Mouse (Mus musculus) MEL (cell line): ENCODE data around the gene Arhgef7. TPM values are rescaled to one million over a fixed set of nuclear protein-coding genes. Genes with fewer than 3 reads are reported as not detected.

ENCODE experiments used
- DNase-seq: peaks from one replicate; pipeline ENCODE4 v3.0.0; 2011; ENCODE audit warnings: low read depth, low spot score
- H3K27ac ChIP-seq: 2 replicates; pipeline ENCODE4 v1.5.1; 2012; ENCODE audit warnings: low read depth, mild to moderate bottlenecking, control low read depth, low read length, moderate library complexity; ENCODE audit not compliant: control insufficient read depth
- H3K27me3 ChIP-seq, 2 experiments: fragments of 150-350 bp in 1 of 2; sonication (generic) in 1 of 2; 2 replicates each; pipeline ENCODE4 v1.6.1; 2012; ENCODE audit warnings: low read length in 2 of 2, mild to moderate bottlenecking in 2 of 2, improper control_type of control experiment in 1 of 2, moderate library complexity in 1 of 2; ENCODE audit not compliant: insufficient read depth in 2 of 2, control insufficient read depth in 1 of 2
- H3K36me3 ChIP-seq, 2 experiments: 2 replicates each; pipeline ENCODE4 v1.6.1; 2012 to 2014; ENCODE audit warnings: low read length in 2 of 2, improper control_type of control experiment in 1 of 2, inconsistent platforms in 1 of 2, mild to moderate bottlenecking in 1 of 2; ENCODE audit not compliant: insufficient read depth in 2 of 2, control insufficient read depth in 1 of 2
- H3K4me1 ChIP-seq, 2 experiments: fragments of 150-350 bp in 1 of 2; sonication (generic) in 1 of 2; 2 replicates each; pipeline ENCODE4 v1.6.1; 2012; ENCODE audit warnings: low read length in 2 of 2, improper control_type of control experiment in 1 of 2, mild to moderate bottlenecking in 1 of 2; ENCODE audit not compliant: insufficient read depth in 2 of 2, control insufficient read depth in 1 of 2
- H3K4me3 ChIP-seq, 2 experiments: fragments of 150-350 bp in 1 of 2; sonication (generic) in 1 of 2; 2 replicates each; pipeline ENCODE4 v1.5.1; 2012; ENCODE audit warnings: low read depth in 2 of 2, low read length in 2 of 2, mild to moderate bottlenecking in 2 of 2, moderate library complexity in 2 of 2, control low read depth in 1 of 2, improper control_type of control experiment in 1 of 2; ENCODE audit not compliant: control insufficient read depth in 1 of 2, insufficient read depth in 1 of 2
- H3K79me2 ChIP-seq: 2 replicates; pipeline ENCODE4 v1.6.1; 2012; ENCODE audit warnings: mild to moderate bottlenecking, low read length, moderate library complexity; ENCODE audit not compliant: control insufficient read depth, poor library complexity, insufficient read depth
- H3K9ac ChIP-seq: 2 replicates; pipeline ENCODE4 v1.6.1; 2012; ENCODE audit warnings: low read depth, mild to moderate bottlenecking, control low read depth, low read length, moderate library complexity; ENCODE audit not compliant: control insufficient read depth, poor library complexity, severe bottlenecking
- H3K9me3 ChIP-seq: fragments of 150-350 bp; sonication (generic); replicated peaks from 2 replicates; pipeline ENCODE4 v1.6.1; 2012; ENCODE audit warnings: mild to moderate bottlenecking, low read length, improper control_type of control experiment, moderate library complexity; ENCODE audit not compliant: insufficient read depth
- BHLHE40 ChIP-seq: IDR thresholded peaks from 2 replicates; pipeline ENCODE4 v1.6.1; 2012; ENCODE audit warnings: low read depth, mild to moderate bottlenecking, inconsistent platforms, low read length, improper control_type of control experiment, borderline replicate concordance
- CHD1 ChIP-seq: IDR thresholded peaks from 2 replicates; pipeline ENCODE4 v1.6.1; 2012; ENCODE audit warnings: low read depth, mild to moderate bottlenecking, inconsistent platforms, low read length, improper control_type of control experiment
- CHD2 ChIP-seq: IDR thresholded peaks from 2 replicates; pipeline ENCODE4 v1.6.1; 2011; ENCODE audit warnings: low read length, improper control_type of control experiment
- CTCF ChIP-seq, 3 experiments: IDR thresholded peaks in 2 of 3; conservative IDR thresholded peaks in 1 of 3; 2 replicates each; pipeline ENCODE4 v1.5.1; 2011 to 2012; ENCODE audit warnings: low read length in 3 of 3, low read depth in 2 of 3, mild to moderate bottlenecking in 2 of 3, improper control_type of control experiment in 1 of 3, inconsistent platforms in 1 of 3, mixed read lengths in 1 of 3, moderate library complexity in 1 of 3; ENCODE audit not compliant: control insufficient read depth in 1 of 3, insufficient read depth in 1 of 3, poor library complexity in 1 of 3, severe bottlenecking in 1 of 3
- KAT2A ChIP-seq: conservative IDR thresholded peaks from 2 replicates; pipeline ENCODE4 v1.6.1; 2012; ENCODE audit warnings: low read depth, low read length, improper control_type of control experiment, inconsistent platforms
- MAX ChIP-seq: IDR thresholded peaks from 2 replicates; pipeline ENCODE4 v1.6.1; 2011; ENCODE audit warnings: low read length, improper control_type of control experiment
- MXI1 ChIP-seq: IDR thresholded peaks from 2 replicates; pipeline ENCODE4 v1.6.1; 2011; ENCODE audit warnings: mild to moderate bottlenecking, low read depth, low read length, improper control_type of control experiment
- MYB ChIP-seq: IDR thresholded peaks from 2 replicates; pipeline ENCODE4 v1.6.1; 2011; ENCODE audit warnings: mild to moderate bottlenecking, low read depth, low read length, improper control_type of control experiment
- NELFE ChIP-seq: IDR thresholded peaks from 2 replicates; pipeline ENCODE4 v1.6.1; 2011; ENCODE audit warnings: low read depth, low read length, improper control_type of control experiment
- NRF1 ChIP-seq: IDR thresholded peaks from 2 replicates; pipeline ENCODE4 v1.6.1; 2014; ENCODE audit warnings: low read depth, mild to moderate bottlenecking, inconsistent platforms, low read length, improper control_type of control experiment, moderate library complexity; ENCODE audit not compliant: poor library complexity, insufficient read depth, severe bottlenecking
- POLR2AphosphoS5 ChIP-seq: IDR thresholded peaks from 2 replicates; pipeline ENCODE4 v1.6.1; 2012; ENCODE audit warnings: low read depth, borderline replicate concordance, mild to moderate bottlenecking, inconsistent platforms, low read length, moderate library complexity, mixed read lengths
- RCOR1 ChIP-seq: IDR thresholded peaks from 2 replicates; pipeline ENCODE4 v1.6.1; 2012; ENCODE audit warnings: low read depth, mild to moderate bottlenecking, inconsistent platforms, low read length, improper control_type of control experiment
- SIN3A ChIP-seq: IDR thresholded peaks from 2 replicates; pipeline ENCODE4 v1.6.1; 2012; ENCODE audit warnings: low read length, improper control_type of control experiment, inconsistent platforms
- SMC3 ChIP-seq: IDR thresholded peaks from 2 replicates; pipeline ENCODE4 v1.6.1; 2011; ENCODE audit warnings: low read depth, low read length, improper control_type of control experiment
- TAL1 ChIP-seq: IDR thresholded peaks from 2 replicates; pipeline ENCODE4 v1.6.1; 2012; ENCODE audit warnings: mild to moderate bottlenecking, inconsistent platforms, low read length, moderate library complexity, mixed read lengths
- USF1 ChIP-seq: IDR thresholded peaks from 2 replicates; pipeline ENCODE4 v1.6.1; 2014; ENCODE audit warnings: low read depth, mild to moderate bottlenecking, inconsistent platforms, low read length, improper control_type of control experiment, moderate library complexity
- polyA plus RNA-seq, 2 experiments: library from polyadenylated mRNA; stranded (reverse) in 1 of 2; unstranded in 1 of 2; fragments of >175 nt in 1 of 2; fragments of >200 nt in 1 of 2; gene quantifications; 2 replicates each; pipeline versions ENCODE4 v1.2.1 to v1.2.4; 2012; ENCODE audit warnings: low replicate concordance in 2 of 2, low read depth in 1 of 2; ENCODE audit not compliant: insufficient read length in 2 of 2, insufficient read depth in 1 of 2, missing spikeins in 1 of 2
- total RNA-seq: library from RNA; depleted of rRNA; stranded (reverse); fragments of 300-350 nt; gene quantifications from 2 replicates; pipeline ENCODE4 v1.2.3, GENCODE M21; 2012

Arhgef7 gene
- total and polyA plus RNA-seq, 3 experiments = 21.0 to 36.8 TPM; not detected in 1

- Histone ChIP-seq H3K27me3 (peaks cover 0 to 6% of the 10 kb centered on the region in 2 experiments; a peak in 2 of 4 replicates), H3K36me3 (no peaks in the 10 kb centered on the region), H3K9me3 (no peaks in the 10 kb centered on the region), H3K4me3 (no peak overlapping the region), H3K4me1 (no peaks in the 10 kb centered on the region), H3K27ac (no peak overlapping the region), H3K79me2 (no peaks in the 10 kb centered on the region), H3K9ac (no peak overlapping the region)
- no peak for TF ChIP-seq POLR2AphosphoS5
- no peak for TF ChIP-seq MYB
- DNase-seq = no peak
Observed at GRCm38 (mm10) chr8:11737096-11737495, 9.6 kb downstream of the Arhgef7 start.

- Histone ChIP-seq H3K27me3 (peaks cover 0 to 6% of the 10 kb centered on the region in 2 experiments; a peak in 2 of 4 replicates), H3K4me3 (no peak overlapping the region), H3K27ac (no peak overlapping the region), H3K9me3 (no peaks in the 10 kb centered on the region), H3K9ac (no peak overlapping the region), H3K4me1 (no peaks in the 10 kb centered on the region), H3K36me3 (no peaks in the 10 kb centered on the region), H3K79me2 (no peaks in the 10 kb centered on the region)
- TF ChIP-seq CTCF (IDR thresholded peaks at IDR 0.05 in 2 of 3, conservative IDR thresholded peaks at IDR 0.05 in 1 of 3; ENCODE audit: control insufficient read depth in 1 of 3, insufficient read depth in 1 of 3, low read depth in 2 of 3, low read length in 3 of 3, poor library complexity in 1 of 3, severe bottlenecking in 1 of 3) (peak in 1 of 3 experiments; percentile 12; a peak in 1 of 6 replicates), POLR2AphosphoS5 (no peak)
- no peak for DNase-seq
Observed at GRCm38 (mm10) chr8:11739082-11739481, 11.6 kb downstream of the Arhgef7 start.

GRCm38 (mm10) chr8:11740857-11741256 is 13.3 kb downstream of the Arhgef7 start:
- TF ChIP-seq POLR2AphosphoS5 (no peak), RCOR1 (no peak), BHLHE40 (no peak), NELFE (no peak), CHD2 (no peak), MAX (no peak), KAT2A (no peak), SIN3A (no peak), CHD1 (no peak), MXI1 (no peak), TAL1 (no peak), NRF1 (no peak), SMC3 (no peak), USF1 (no peak)
- Histone ChIP-seq H3K4me3 (no peak overlapping the region), H3K27ac (no peak overlapping the region), H3K36me3 (no peaks in the 10 kb centered on the region), H3K9ac (no peak overlapping the region), H3K27me3 (peaks cover 0 to 6% of the 10 kb centered on the region in 2 experiments; a peak in 2 of 4 replicates), H3K4me1 (no peaks in the 10 kb centered on the region), H3K79me2 (no peaks in the 10 kb centered on the region), H3K9me3 (no peaks in the 10 kb centered on the region)
- DNase-seq = no peak
